Mouse (Mus musculus) 3134 (cell line): ENCODE measurements around the gene Rpl4.
"Not testable (repeated sequence)": the region's sequence is repeated elsewhere in the genome, so short reads cannot be mapped to it uniquely, and the experiment has no call there.

Experiments used
- DNase-seq: peaks from one replicate; pipeline ENCODE4 v3.0.0-alpha.2; 2011; ENCODE audit warnings: low spot score; ENCODE audit not compliant: insufficient read length; ENCODE audit errors: extremely low read depth

Gene Rpl4

GRCm38 (mm10) chr9:64172816-64173665 lies at the start of gene Rpl4, which contains the start of gene Zwilch:
Rpl4 (plus strand) TSS chr9:64173375.
Zwilch (minus strand) TSS chr9:64173104.
- peak; percentile 80 for DNase-seq

DNA sequence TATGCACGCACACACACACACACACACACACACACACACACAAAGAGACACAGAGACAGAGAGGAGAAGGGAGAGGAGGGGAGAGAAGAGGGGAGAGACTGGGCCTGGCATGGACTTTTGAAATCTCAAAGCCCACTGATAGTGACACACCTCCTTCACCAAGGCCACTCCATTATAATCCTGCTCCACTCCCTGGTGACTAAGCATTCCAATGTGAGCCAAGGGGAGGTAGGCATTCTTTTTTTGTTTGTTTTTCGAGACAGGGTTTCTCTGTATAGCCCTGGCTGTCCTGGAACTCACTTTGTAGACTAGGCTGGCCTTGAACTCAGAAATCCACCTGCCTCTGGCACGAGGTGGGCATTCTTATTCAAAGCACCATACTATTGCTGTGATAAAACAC lies 48.3 kb upstream of the Rpl4 start:
- DNase-seq: not testable (repeated sequence)

GRCm38 (mm10) chr9:64125307-64125706 lies 47.9 kb upstream of the Rpl4 start:
- peak; percentile 56 for DNase-seq

DNA sequence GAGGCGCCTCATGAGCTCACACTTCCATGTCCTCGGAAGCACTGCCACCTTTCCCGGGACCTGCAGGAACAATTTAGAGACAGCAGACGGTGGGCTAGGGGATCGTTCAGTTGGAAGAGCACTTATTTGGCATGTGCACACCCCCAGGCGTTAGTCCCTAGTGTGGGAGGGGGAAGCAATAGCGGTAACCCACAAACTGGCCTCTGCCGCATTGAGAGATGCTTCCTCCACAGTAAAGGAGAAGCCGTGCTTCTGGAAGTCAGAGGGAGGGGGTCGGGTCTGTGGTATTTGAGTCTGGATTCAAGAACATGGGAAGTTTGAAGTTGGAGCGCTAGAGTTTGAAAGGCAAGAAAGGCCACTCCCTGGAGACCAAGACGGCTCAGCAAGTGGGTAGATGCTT lies 47.1 kb upstream of the Rpl4 start:
- DNase-seq: no peak

DNA sequence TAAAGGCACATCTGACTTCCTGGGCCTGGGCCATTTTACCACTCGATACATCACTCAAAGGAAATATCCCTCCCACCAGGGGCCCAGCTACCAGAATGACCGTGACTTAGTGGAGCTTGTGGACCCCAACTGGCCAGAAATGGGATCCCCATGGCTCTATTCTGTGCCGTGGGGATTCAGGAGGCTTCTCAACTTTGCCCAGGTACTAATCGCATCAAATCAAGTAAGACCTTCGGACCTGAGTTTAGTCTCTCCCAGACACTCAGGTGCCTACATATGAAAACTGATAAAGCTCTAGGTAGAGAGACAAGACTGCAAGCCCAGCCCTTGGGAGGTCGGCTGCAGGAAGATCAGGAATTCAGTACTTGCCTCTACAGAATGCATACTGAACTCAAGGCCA lies 41.6 kb upstream of the Rpl4 start:
- no peak for DNase-seq

DNA sequence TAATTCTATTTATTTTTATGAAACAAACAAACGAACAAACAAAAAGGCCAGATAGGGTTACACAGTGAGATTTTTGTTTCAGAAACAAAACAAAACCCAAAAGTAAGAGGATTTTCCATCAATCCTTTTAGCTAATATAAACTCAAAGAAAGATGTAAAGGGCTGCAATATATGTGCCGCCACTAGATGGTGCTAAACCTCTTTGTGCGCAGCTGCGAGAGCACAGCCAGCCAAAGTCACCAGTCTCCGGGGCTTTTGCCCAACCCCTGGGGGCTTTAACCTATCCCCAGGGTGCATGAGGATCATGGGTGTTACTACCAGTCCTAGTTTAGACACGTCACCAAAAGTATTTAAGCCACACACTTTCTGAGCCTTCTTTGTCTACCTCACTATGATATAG lies 34.3 kb upstream of the Rpl4 start:
- DNase-seq: not testable (repeated sequence)

GRCm38 (mm10) chr9:64139879-64140278 lies 33.3 kb upstream of the Rpl4 start:
- no peak for DNase-seq

DNA sequence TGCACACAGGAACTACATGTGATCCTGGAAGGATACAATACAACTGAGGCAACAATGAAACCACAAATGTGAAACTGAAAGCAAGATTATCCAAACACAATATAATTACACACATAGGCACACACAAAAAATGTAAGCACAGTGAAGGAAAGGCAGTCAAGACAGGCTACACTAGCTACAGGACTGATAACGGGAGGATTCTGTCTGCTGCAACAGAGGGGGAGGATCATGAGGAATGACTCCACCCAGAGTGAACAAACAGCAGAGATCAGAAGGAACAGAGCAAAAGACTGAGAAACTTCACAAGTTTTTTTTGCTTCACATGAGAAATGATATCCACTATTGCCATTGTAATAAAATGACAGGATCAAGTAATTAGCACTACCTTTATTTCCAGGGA lies 16.5 kb upstream of the Rpl4 start:
- no peak for DNase-seq

- DNase-seq: no peak
Measured at GRCm38 (mm10) chr9:64160471-64160870, 12.7 kb upstream of the Rpl4 start.

GRCm38 (mm10) chr9:64169967-64170366 lies 3.2 kb upstream of the Rpl4 start:
- DNase-seq: not testable (repeated sequence)

DNA sequence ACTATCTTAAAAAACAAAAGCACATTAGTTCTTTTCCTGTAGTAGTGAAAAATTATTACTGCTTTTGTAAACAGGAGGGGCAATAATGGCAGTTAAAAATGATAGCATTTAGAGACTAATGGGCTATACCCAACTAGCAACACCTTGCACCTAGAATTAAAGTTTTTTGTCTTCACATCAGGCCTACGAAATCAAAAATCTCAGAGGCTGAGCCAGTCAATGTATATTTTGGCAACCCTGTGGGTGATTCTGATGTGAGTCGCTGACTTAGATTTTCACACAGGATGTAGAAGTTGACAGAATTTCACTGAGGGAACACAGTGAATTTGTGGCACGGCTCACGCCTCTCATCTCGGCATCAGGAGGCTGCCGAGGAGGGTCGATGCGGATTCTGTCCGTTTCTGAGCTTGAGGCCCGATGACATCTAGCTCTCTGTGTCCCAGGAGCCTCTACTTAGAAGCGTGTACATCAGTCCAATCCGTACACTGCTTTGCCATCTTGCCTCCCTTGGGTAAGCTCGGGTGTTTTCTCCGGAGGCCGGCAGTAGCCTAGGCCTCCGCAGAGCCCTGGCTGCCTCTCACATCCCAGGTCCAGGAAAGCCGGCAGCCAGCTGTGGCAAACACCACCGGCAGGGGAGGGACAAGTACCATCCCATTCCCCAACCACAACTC lies 895 bp upstream of the Rpl4 start:
- peak; percentile 87 for DNase-seq

DNA sequence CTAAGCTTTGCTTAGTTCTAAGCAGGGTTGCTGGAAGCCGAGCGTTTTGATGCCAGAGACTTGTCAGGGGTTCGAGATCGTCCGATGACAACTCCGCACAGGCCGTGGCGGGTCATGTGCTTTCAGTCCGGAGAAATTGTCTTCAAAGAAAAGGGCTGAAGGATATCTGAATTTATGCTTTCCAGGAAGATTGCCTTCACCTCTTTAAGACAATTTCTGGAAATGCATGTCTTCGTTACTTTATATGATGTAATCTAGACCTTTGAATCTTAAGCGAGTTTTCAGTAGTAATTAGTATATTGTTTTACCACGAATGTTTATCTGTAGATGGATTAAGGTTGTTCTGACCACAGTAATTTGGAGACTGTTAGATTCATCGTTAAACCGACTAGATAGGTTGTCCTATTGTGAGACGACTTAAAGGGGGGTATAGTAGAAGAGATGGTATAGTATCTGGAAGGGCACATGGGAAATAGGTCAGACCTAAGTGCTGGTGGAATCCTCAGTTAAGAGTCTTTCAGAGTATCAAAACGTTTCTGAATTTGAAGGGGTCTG lies 568 bp downstream of the Rpl4 start:
- DNase-seq: no peak

DNA sequence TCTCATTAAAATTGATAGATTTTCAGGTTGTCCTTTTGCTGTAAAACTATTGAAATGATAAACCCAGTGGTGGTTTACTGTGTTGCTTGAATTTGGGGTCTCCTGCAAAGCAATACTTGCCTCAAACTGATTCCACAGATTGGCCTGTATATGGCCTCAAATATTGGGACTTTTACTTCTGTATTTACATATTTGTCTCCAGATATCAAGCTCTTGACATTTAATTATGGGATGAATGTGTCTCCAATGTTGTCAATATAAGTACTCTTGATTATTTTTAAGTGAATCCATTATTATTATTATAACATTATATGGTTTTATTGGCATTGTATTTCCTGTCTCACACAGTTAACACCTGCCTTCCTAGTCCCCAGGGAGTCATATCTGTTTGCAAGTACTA lies 1.2 kb downstream of the Rpl4 start:
- no peak for DNase-seq

DNA sequence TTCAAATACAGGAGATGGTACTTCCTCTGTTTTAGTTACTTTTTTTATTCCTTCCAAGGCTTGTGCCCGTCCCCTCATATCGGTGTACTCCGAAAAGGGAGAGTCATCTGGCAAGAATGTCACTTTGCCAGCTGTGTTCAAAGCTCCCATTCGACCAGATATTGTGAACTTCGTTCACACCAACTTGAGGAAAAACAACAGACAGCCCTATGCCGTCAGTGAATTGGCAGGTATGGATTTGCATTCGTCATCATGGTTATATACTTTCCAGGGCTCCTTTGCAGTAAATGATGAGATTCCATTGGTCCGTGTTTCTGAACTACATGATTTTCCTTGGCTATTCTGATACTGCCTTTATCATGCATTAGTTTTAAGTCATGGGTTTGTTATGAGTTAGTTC lies 1.6 kb downstream of the Rpl4 start:
- DNase-seq: no peak

GRCm38 (mm10) chr9:64175378-64175777 lies 2.2 kb downstream of the Rpl4 start:
- DNase-seq: no peak

- DNase-seq: no peak
Measured at GRCm38 (mm10) chr9:64178610-64178973, 5.4 kb downstream of the Rpl4 start.

DNA sequence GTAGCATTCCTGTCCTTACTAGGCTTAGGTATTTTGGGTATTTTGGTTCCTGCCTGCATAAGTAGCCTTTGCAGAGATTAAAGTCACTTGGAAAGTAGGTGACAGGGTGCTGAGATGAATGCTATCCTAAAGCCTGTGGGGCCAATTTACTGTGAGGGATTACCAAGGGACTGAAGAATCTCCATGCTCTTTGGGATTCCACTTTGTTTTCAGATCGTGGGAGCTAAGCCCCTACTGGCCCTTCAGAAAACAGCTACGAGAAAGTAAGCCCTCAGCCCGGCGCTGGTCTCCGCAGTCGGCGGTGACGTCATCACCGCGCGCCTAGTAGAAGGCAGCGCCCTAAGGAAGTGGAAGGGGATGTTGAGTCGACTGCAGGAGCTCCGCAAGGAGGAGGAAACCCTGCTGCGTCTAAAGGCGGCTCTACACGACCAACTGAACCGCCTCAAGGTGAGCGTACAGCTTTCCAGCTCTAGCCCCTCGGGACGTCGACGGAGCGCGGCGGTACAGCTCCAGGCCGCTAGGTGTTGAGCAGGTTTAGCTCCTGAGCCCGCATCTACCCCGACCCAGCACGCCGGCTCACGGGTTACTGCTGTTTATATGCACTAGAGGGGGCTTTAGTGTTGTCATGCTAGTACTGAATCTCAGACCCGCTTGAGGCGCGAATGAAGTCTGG lies 5.9 kb downstream of the Rpl4 start, which contains the start of gene Snapc5:
TSS of gene Snapc5 (plus strand) at position 301 of the 673 bp plus-strand sequence.
- peak; percentile 85 for DNase-seq

DNA sequence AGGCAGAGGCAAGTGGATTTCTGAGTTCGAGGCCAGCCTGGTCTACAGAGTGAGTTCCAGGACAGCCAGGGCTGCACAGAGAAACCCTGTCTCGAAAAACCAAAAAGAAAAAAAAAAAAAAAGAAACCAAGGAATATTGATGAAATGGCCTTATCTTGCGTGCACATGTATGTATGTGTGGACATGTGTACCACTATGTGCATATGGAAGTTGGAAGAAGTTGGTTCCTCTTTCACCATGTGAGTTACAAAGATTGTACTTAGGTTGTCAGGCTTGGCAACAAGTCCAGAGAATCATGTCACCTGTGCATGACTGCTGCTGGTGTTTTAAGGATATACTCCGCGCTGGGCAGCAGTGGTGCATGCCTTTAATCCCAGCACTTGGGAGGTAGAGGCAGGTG lies 10.1 kb downstream of the Rpl4 start:
- not testable (repeated sequence) for DNase-seq

DNA sequence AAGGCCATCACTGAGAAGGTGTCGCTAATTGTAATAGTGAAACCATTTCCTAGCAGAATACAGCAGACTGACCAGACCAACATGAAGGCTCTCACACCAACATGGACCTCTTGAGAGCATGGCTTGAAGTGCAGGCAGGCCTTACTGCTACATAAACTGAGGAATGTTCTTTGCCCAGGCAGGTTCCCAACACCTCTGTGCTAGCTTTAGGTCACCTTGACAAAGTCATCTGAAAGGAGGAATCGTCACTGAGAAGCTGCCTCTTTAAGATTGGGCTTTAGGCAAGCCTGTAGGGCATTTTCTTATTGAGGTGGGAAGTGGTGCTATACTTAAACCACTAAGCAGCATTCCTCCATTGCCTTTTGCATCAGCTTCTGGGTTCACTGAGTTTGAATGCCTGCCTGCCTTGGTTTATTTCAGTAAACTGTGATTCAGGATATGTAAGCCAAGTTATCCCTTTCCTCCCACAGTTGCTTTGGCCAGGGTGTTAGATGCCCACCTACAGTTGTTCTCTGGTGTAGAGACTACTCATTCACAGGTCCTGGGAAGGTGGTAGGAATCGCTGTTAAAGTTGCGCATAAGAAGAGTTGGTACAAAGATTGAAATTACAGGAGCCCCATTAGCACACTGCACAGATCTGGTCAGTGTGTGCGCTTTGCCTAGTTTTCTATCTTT lies 11.1 kb downstream of the Rpl4 start:
- no peak for DNase-seq

DNA sequence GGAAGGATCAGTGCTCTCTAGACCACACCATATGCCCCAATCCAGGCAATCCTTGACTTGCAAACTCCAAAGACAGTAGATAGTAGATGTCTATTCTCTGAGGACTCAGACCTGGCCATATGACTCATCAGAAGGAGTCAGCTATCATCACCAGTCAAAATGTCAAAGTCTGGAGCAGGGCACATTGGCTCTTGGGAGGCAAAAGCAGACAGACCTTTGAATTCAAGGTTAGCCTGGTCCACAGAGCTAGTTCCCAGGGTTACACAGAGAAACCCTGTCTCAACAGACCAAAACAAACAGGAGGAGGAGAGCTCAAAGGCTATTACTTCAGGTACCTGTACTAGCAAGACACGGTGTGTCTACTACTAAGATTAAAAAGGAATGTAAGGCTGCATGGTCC lies 20.7 kb downstream of the Rpl4 start:
- no peak for DNase-seq

- no peak for DNase-seq
Measured at GRCm38 (mm10) chr9:64195554-64195953, 22.4 kb downstream of the Rpl4 start.
